ENCODE assay signal across 20 mouse cellular contexts in the genomic region with DNA sequence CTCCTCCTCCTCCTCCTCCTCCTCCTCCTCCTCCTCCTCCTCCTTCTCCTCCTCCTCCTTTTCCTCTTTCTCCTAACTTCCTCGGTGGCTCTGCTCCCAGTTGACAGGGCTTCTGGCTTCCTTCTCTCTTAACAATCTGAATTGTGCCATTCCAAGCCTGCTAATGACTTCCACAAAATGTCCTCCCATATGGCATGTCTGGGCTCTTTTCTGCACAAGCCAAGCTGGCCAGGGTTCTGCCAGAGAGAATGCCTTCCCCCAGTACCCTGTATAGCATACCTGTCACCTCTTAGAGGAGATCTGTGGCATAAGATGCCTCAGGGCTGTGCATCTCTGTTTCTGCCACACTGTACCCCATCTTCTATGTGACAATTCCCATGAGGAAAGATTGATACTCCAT.
DNase-seq lines count a peak whose midpoint lies in the region; ATAC-seq and TF ChIP-seq lines count a peak whose summit lies in the region.
"Had no signal": no experiment of that assay in that cellular context is flagged by ENCODE, and none has a peak within 500 bp of the region (broad histone marks: within the 10 kb centered on the region; RNA-seq: fewer than 3 reads in every experiment).

No protein-coding gene starts in this region.

- no peak for TF ChIP-seq POLR2A in brain, embryonic 14.5 days (IDR thresholded peaks at IDR 0.05; ENCODE audit: borderline replicate concordance, extremely low read depth, insufficient read depth, insufficient read length, poor library complexity, severe bottlenecking)

- no peaks in the 10 kb centered on the region for H3K27me3 ChIP-seq in forebrain, postnatal 0 days (ENCODE audit: insufficient read depth, low read length)
- H3K27me3 ChIP-seq in forebrain, embryonic 11.5 days (ENCODE audit: control insufficient read depth, insufficient read depth, low read length) = no peaks in the 10 kb centered on the region
- H3K27me3 ChIP-seq: embryonic facial prominence, embryonic 15.5 days; hindbrain, embryonic 12.5 days had no signal

- no peak overlapping the region for H3K27ac ChIP-seq in forebrain, postnatal 0 days (ENCODE audit: low read depth, low read length)
- H3K27ac ChIP-seq in forebrain, embryonic 11.5 days (ENCODE audit: low read depth, low read length) = no peak overlapping the region
- no peak overlapping the region for H3K27ac ChIP-seq in layer of hippocampus, adult 2 months
- H3K27ac ChIP-seq: embryonic facial prominence, embryonic 15.5 days; forebrain, embryonic 10.5 days; gastrocnemius, adult 2 months; hindbrain, embryonic 12.5 days had no signal

- H3K9me3 ChIP-seq in forebrain, postnatal 0 days (ENCODE audit: low read length) = 0 out of 2 replicates have a peak, but pooled peaks cover 2% of the 10 kb centered on the region
- H3K9me3 ChIP-seq in forebrain, embryonic 11.5 days (ENCODE audit: control insufficient read depth, low read length) = no peaks in the 10 kb centered on the region
- H3K9me3 ChIP-seq: embryonic facial prominence, embryonic 15.5 days; forebrain, embryonic 10.5 days; hindbrain, embryonic 12.5 days had no signal

- no peak for ATAC-seq in forebrain, postnatal 0 days
- no peak for ATAC-seq in forebrain, embryonic 11.5 days (replicated peaks; ENCODE audit: low FRiP score)
- ATAC-seq: hindbrain, embryonic 16.5 days; inflammation-experienced regulatory T-cells, adult 6 months; intestine, postnatal 0 days had no signal

- no peak overlapping the region for H3K4me3 ChIP-seq in forebrain, postnatal 0 days (ENCODE audit: low read depth, low read length)
- no peak overlapping the region for H3K4me3 ChIP-seq in forebrain, embryonic 11.5 days (ENCODE audit: low read depth, low read length)
- H3K4me3 ChIP-seq in layer of hippocampus, adult 2 months = no peak overlapping the region
- H3K4me3 ChIP-seq: embryonic facial prominence, embryonic 15.5 days; erythroblast, embryonic 14.5 days; forebrain, embryonic 10.5 days; gastrocnemius, adult 2 months; hindbrain, embryonic 12.5 days had no signal

- DNase-seq in cerebellum, postnatal 14 days = peak; percentile 39 to 71
- DNase-seq in cerebellum, adult 9-10 months = no peak
- DNase-seq in forebrain, postnatal 0 days = peak; percentile 45
- DNase-seq in forebrain, embryonic 11.5 days (ENCODE audit: low spot score) = no peak
- peak; percentile 19 to 30 for DNase-seq in layer of hippocampus, adult 2 months (ENCODE audit: low spot score in 2 of 2)
- DNase-seq in layer of hippocampus, postnatal 10 days (ENCODE audit: low spot score in 2 of 2) = no peak
- DNase-seq in brain, embryonic 14.5 days (ENCODE audit: low read depth) = peak; percentile 32
- DNase-seq: adrenal gland, postnatal 10 days; embryo, embryonic 11 days; gastrocnemius, adult 2 months; gastrocnemius, postnatal 25 days; heart, postnatal 10 days; heart, postnatal 4 days had no signal

- WGBS in forebrain, postnatal 0 days = 73% methylated on average over 1 of the region's 1 CpGs
- WGBS in forebrain, embryonic 11.5 days = no CpG with 5 or more reads among the region's 1 CpGs

- TF ChIP-seq CTCF in forebrain, postnatal 0 days (IDR thresholded peaks at IDR 0.05; ENCODE audit: low read depth) = no peak
- no peak for TF ChIP-seq CTCF in layer of hippocampus, adult 2 months (conservative IDR thresholded peaks at IDR 0.05)
- TF ChIP-seq CTCF in brain, embryonic 14.5 days (IDR thresholded peaks at IDR 0.05; ENCODE audit: borderline replicate concordance, extremely low read depth, insufficient read depth, insufficient read length) = no peak

- H3K9ac ChIP-seq in forebrain, postnatal 0 days = no peak overlapping the region
- H3K9ac ChIP-seq in forebrain, embryonic 11.5 days (ENCODE audit: low read length) = no peak overlapping the region
- H3K9ac ChIP-seq: embryonic facial prominence, embryonic 15.5 days; hindbrain, embryonic 12.5 days had no signal

- H3K4me2 ChIP-seq in forebrain, postnatal 0 days (ENCODE audit: low read depth) = no peak overlapping the region
- H3K4me2 ChIP-seq in forebrain, embryonic 11.5 days (ENCODE audit: low read depth, low read length, severe bottlenecking) = no peak overlapping the region
- H3K4me2 ChIP-seq: embryonic facial prominence, embryonic 15.5 days; hindbrain, embryonic 12.5 days had no signal

- H3K4me1 ChIP-seq in forebrain, postnatal 0 days (ENCODE audit: insufficient read depth) = no peaks in the 10 kb centered on the region
- H3K4me1 ChIP-seq in forebrain, embryonic 11.5 days (replicated peaks; ENCODE audit: control insufficient read depth, insufficient read depth, low read length) = no peaks in the 10 kb centered on the region
- H3K4me1 ChIP-seq: embryonic facial prominence, embryonic 15.5 days; forebrain, embryonic 10.5 days; hindbrain, embryonic 12.5 days had no signal

- H3K36me3 ChIP-seq in forebrain, postnatal 0 days (ENCODE audit: insufficient read depth) = no peaks in the 10 kb centered on the region
- H3K36me3 ChIP-seq in forebrain, embryonic 11.5 days (ENCODE audit: control insufficient read depth, insufficient read depth, low read length) = no peaks in the 10 kb centered on the region
- H3K36me3 ChIP-seq: embryonic facial prominence, embryonic 15.5 days; forebrain, embryonic 10.5 days; hindbrain, embryonic 12.5 days had no signal

Comparison
In these comparisons a context has a peak if more than half of its experiments do, and no peak if none do; other contexts are left out.
1. DNase-seq: peak in cerebellum, postnatal 14 days (2 of 2), forebrain, postnatal 0 days (single experiment), layer of hippocampus, adult 2 months (2 of 2) and brain, embryonic 14.5 days (single experiment); none in cerebellum, adult 9-10 months (single experiment), forebrain, embryonic 11.5 days (single experiment) and layer of hippocampus, postnatal 10 days (0 of 2).